17 mouse cellular contexts compared by ENCODE assay signal in genomic region chr9:15551933-15552851, GRCm38 (mm10). TPM values are rescaled to one million over a fixed set of nuclear protein-coding genes. Genes with fewer than 3 reads are reported as not detected.
DNase-seq lines count a peak whose midpoint lies in the region; ATAC-seq and TF ChIP-seq lines count a peak whose summit lies in the region.
"Had no signal": no experiment of that assay in that cellular context is flagged by ENCODE, and none has a peak within 500 bp of the region (broad histone marks: within the 10 kb centered on the region; RNA-seq: fewer than 3 reads in every experiment).

No protein-coding gene starts in this region.

- no peak overlapping the region for H3K27ac ChIP-seq in forebrain, embryonic 14.5 days (ENCODE audit: low read depth, low read length)
- H3K27ac ChIP-seq in forebrain, embryonic 12.5 days: no peak overlapping the region
- H3K27ac ChIP-seq in liver, embryonic 13.5 days: no peak overlapping the region
- H3K27ac ChIP-seq in liver, embryonic 11.5 days (ENCODE audit: low read depth, low read length): no peak overlapping the region
- no peak overlapping the region for H3K27ac ChIP-seq in liver, embryonic 15.5 days (replicated peaks)
- H3K27ac ChIP-seq in midbrain, postnatal 0 days (ENCODE audit: low read depth, low read length): no peak overlapping the region
- H3K27ac ChIP-seq: heart, embryonic 10.5 days; neural tube, embryonic 15.5 days had no signal

- H3K4me2 ChIP-seq in forebrain, embryonic 14.5 days (ENCODE audit: low read length): no peak overlapping the region
- no peak overlapping the region for H3K4me2 ChIP-seq in forebrain, embryonic 12.5 days
- H3K4me2 ChIP-seq in liver, embryonic 13.5 days: no peak overlapping the region
- no peak overlapping the region for H3K4me2 ChIP-seq in liver, embryonic 11.5 days
- no peak overlapping the region for H3K4me2 ChIP-seq in liver, embryonic 15.5 days
- no peak overlapping the region for H3K4me2 ChIP-seq in midbrain, postnatal 0 days (ENCODE audit: low read depth, low read length, poor library complexity, severe bottlenecking)
- H3K4me2 ChIP-seq: lung, embryonic 14.5 days; midbrain, embryonic 15.5 days; neural tube, embryonic 15.5 days had no signal

- ATAC-seq in forebrain, embryonic 14.5 days: no peak; the same call in 1 of the 2 replicates
- no peak for ATAC-seq in forebrain, embryonic 12.5 days (ENCODE audit: low FRiP score)
- 0 out of 2 replicates have a peak, but pooled peaks have one; percentile 26 for ATAC-seq in liver, embryonic 13.5 days (ENCODE audit: low read depth)
- no peak for ATAC-seq in liver, embryonic 11.5 days (replicated peaks; ENCODE audit: low FRiP score)
- ATAC-seq in liver, embryonic 15.5 days (ENCODE audit: insufficient read depth): peak; percentile 68
- no peak for ATAC-seq in midbrain, postnatal 0 days (ENCODE audit: low FRiP score)
- ATAC-seq: inflammation-experienced regulatory T-cells, adult 6 months; midbrain, embryonic 15.5 days had no signal

- H3K4me3 ChIP-seq in forebrain, embryonic 14.5 days (ENCODE audit: low read depth, low read length): no peak overlapping the region
- no peak overlapping the region for H3K4me3 ChIP-seq in forebrain, embryonic 12.5 days (replicated peaks)
- no peak overlapping the region for H3K4me3 ChIP-seq in liver, embryonic 13.5 days (replicated peaks)
- H3K4me3 ChIP-seq in liver, embryonic 11.5 days (ENCODE audit: low read depth, low read length): no peak overlapping the region
- H3K4me3 ChIP-seq in liver, embryonic 15.5 days (replicated peaks): no peak overlapping the region
- H3K4me3 ChIP-seq in midbrain, postnatal 0 days (ENCODE audit: low read depth, low read length): no peak overlapping the region
- H3K4me3 ChIP-seq: heart, embryonic 10.5 days; midbrain, embryonic 15.5 days; neural tube, embryonic 15.5 days had no signal

- DNase-seq in forebrain, embryonic 14.5 days (ENCODE audit: low spot score): peak; percentile 30
- no peak for DNase-seq in liver, embryonic 13.5 days
- no peak for DNase-seq in liver, embryonic 11.5 days (ENCODE audit: low spot score)
- peak; percentile 20 for DNase-seq in brain, adult 2 months (ENCODE audit: low read depth, low spot score)
- DNase-seq in gastrocnemius, adult 8-10 months (ENCODE audit: low spot score in 2 of 2): no peak
- DNase-seq in midbrain, postnatal 0 days (ENCODE audit: low spot score): no peak
- DNase-seq: adrenal gland, postnatal 10 days; B cell, adult 2 months; gastrocnemius, postnatal 10 days; lung, embryonic 14.5 days; spleen, adult 18-20 months had no signal

- no peak for TF ChIP-seq CTCF in midbrain, postnatal 0 days (IDR thresholded peaks at IDR 0.05)

- 75% methylated on average over 15 of the region's 15 CpGs for WGBS in forebrain, embryonic 14.5 days
- WGBS in forebrain, embryonic 12.5 days: 86% methylated on average over 15 of the region's 15 CpGs
- 68% methylated on average over 15 of the region's 15 CpGs for WGBS in liver, embryonic 13.5 days (ENCODE audit: insufficient replicate concordance)
- 74% methylated on average over 15 of the region's 15 CpGs for WGBS in liver, embryonic 11.5 days
- 70% methylated on average over 15 of the region's 15 CpGs for WGBS in liver, embryonic 15.5 days (ENCODE audit: insufficient replicate concordance)
- WGBS in midbrain, postnatal 0 days: 72% methylated on average over 15 of the region's 15 CpGs

- H3K36me3 ChIP-seq in forebrain, embryonic 14.5 days (ENCODE audit: control insufficient read depth, insufficient read depth, low read length): no peaks in the 10 kb centered on the region
- H3K36me3 ChIP-seq in forebrain, embryonic 12.5 days (replicated peaks): no peaks in the 10 kb centered on the region
- no peaks in the 10 kb centered on the region for H3K36me3 ChIP-seq in liver, embryonic 13.5 days
- H3K36me3 ChIP-seq in liver, embryonic 11.5 days (ENCODE audit: control insufficient read depth, insufficient read depth, low read length): no peaks in the 10 kb centered on the region; the same call in 1 of the 2 replicates
- H3K36me3 ChIP-seq in liver, embryonic 15.5 days (replicated peaks): no peaks in the 10 kb centered on the region
- no peaks in the 10 kb centered on the region for H3K36me3 ChIP-seq in midbrain, postnatal 0 days (ENCODE audit: insufficient read depth, low read length)
- H3K36me3 ChIP-seq: heart, embryonic 10.5 days; midbrain, embryonic 15.5 days; neural tube, embryonic 15.5 days had no signal

- H3K9me3 ChIP-seq in forebrain, embryonic 14.5 days (replicated peaks; ENCODE audit: control insufficient read depth, low read length): no peaks in the 10 kb centered on the region
- H3K9me3 ChIP-seq in forebrain, embryonic 12.5 days: no peaks in the 10 kb centered on the region
- no peaks in the 10 kb centered on the region for H3K9me3 ChIP-seq in liver, embryonic 13.5 days (replicated peaks)
- no peaks in the 10 kb centered on the region for H3K9me3 ChIP-seq in liver, embryonic 11.5 days (ENCODE audit: control insufficient read depth, low read length)
- no peaks in the 10 kb centered on the region for H3K9me3 ChIP-seq in liver, embryonic 15.5 days (replicated peaks)
- H3K9me3 ChIP-seq in midbrain, postnatal 0 days (ENCODE audit: low read length): no peaks in the 10 kb centered on the region
- H3K9me3 ChIP-seq: heart, embryonic 10.5 days; midbrain, embryonic 15.5 days; neural tube, embryonic 15.5 days had no signal

- no peaks in the 10 kb centered on the region for H3K27me3 ChIP-seq in forebrain, embryonic 14.5 days (replicated peaks; ENCODE audit: control insufficient read depth, insufficient read depth, low read length)
- no peaks in the 10 kb centered on the region for H3K27me3 ChIP-seq in forebrain, embryonic 12.5 days
- no peaks in the 10 kb centered on the region for H3K27me3 ChIP-seq in liver, embryonic 13.5 days
- no peaks in the 10 kb centered on the region for H3K27me3 ChIP-seq in liver, embryonic 11.5 days (replicated peaks; ENCODE audit: control insufficient read depth, insufficient read depth, low read length)
- H3K27me3 ChIP-seq in liver, embryonic 15.5 days: no peaks in the 10 kb centered on the region
- no peaks in the 10 kb centered on the region for H3K27me3 ChIP-seq in midbrain, postnatal 0 days (ENCODE audit: insufficient read depth, low read length)
- H3K27me3 ChIP-seq: midbrain, embryonic 15.5 days; neural tube, embryonic 15.5 days had no signal

- peaks cover 6% of the 10 kb centered on the region; the same call in 1 of the 2 replicates for H3K4me1 ChIP-seq in forebrain, embryonic 14.5 days (ENCODE audit: control insufficient read depth, insufficient read depth, low read length)
- no peaks in the 10 kb centered on the region for H3K4me1 ChIP-seq in forebrain, embryonic 12.5 days
- H3K4me1 ChIP-seq in liver, embryonic 13.5 days (replicated peaks): no peaks in the 10 kb centered on the region
- H3K4me1 ChIP-seq in liver, embryonic 11.5 days (replicated peaks; ENCODE audit: control insufficient read depth, insufficient read depth, low read length): no peaks in the 10 kb centered on the region; the same call in 1 of the 2 replicates
- H3K4me1 ChIP-seq in liver, embryonic 15.5 days (replicated peaks): peaks cover 6% of the 10 kb centered on the region; the same call in 1 of the 2 replicates
- H3K4me1 ChIP-seq in midbrain, postnatal 0 days (ENCODE audit: insufficient read depth, low read length): no peaks in the 10 kb centered on the region

- H3K9ac ChIP-seq in forebrain, embryonic 14.5 days (ENCODE audit: low read length): no peak overlapping the region
- no peak overlapping the region for H3K9ac ChIP-seq in forebrain, embryonic 12.5 days
- H3K9ac ChIP-seq in liver, embryonic 13.5 days: no peak overlapping the region
- no peak overlapping the region for H3K9ac ChIP-seq in liver, embryonic 11.5 days (ENCODE audit: low read depth, low read length)
- H3K9ac ChIP-seq in liver, embryonic 15.5 days: no peak overlapping the region
- H3K9ac ChIP-seq in midbrain, postnatal 0 days (replicated peaks; ENCODE audit: low read length, poor library complexity, severe bottlenecking): no peak overlapping the region
- H3K9ac ChIP-seq: lung, embryonic 14.5 days; midbrain, embryonic 15.5 days; neural tube, embryonic 15.5 days had no signal

RNA-seq across cellular contexts. Expression of gene Smco4, which starts 59.0 kb away (rescaled TPM):
- polyA plus RNA-seq in forebrain, embryonic 14.5 days (2014; fragmentation: Nextera tagmentation; extraction: Ambion mirVana): 3.2 and 3.5 TPM in 2 replicates
- polyA plus RNA-seq in forebrain, embryonic 12.5 days (2016; fragmentation: Nextera tagmentation; extraction: Ambion mirVana): 1.7 and 2.6 TPM in 2 replicates
- polyA plus RNA-seq in liver, embryonic 13.5 days (2015; fragmentation: Nextera tagmentation; extraction: Ambion mirVana): 1.2 and 1.7 TPM in 2 replicates
- 4.5 and 6.6 TPM in 2 replicates for polyA plus RNA-seq in liver, embryonic 11.5 days (2014; fragmentation: Nextera tagmentation; extraction: Ambion mirVana)
- 0.78 and 0.82 TPM in 2 replicates for polyA plus RNA-seq in liver, embryonic 15.5 days (2015; fragmentation: Nextera tagmentation; extraction: Ambion mirVana)
- 10 to 100 TPM in 2 of 4 experiments, 1 to 10 TPM in 2; 8.4 to 11.1 (median 9.9) TPM for total RNA-seq in gastrocnemius, adult 8-10 months (2022)
- 3.5 and 5.0 TPM in 2 replicates for total RNA-seq in midbrain, postnatal 0 days (2014; rRNA removed)
- 0.38 and 0.42 TPM in 2 replicates for polyA plus RNA-seq in midbrain, postnatal 0 days (2015; fragmentation: Nextera tagmentation; extraction: Ambion mirVana)

Comparison
In these comparisons a context has a peak if more than half of its experiments do, and no peak if none do; other contexts are left out.
1. ATAC-seq: peak in liver, embryonic 13.5 days (single experiment) and liver, embryonic 15.5 days (single experiment); none in forebrain, embryonic 14.5 days (single experiment), forebrain, embryonic 12.5 days (single experiment), liver, embryonic 11.5 days (single experiment) and midbrain, postnatal 0 days (single experiment).
2. DNase-seq: peak in forebrain, embryonic 14.5 days (single experiment) and brain, adult 2 months (single experiment); none in liver, embryonic 13.5 days (single experiment), liver, embryonic 11.5 days (single experiment), gastrocnemius, adult 8-10 months (0 of 2) and midbrain, postnatal 0 days (single experiment).